Mouse (Mus musculus) cerebral cortex, adult 2 months (tissue): ENCODE results near the gene Foxn1.

Experiments used
- WGBS: fragments of 180-500 bp; shearing (Covaris S2); methylation state at CpG from one replicate; pipeline ENCODE4 v1.1.7; 2018; 5-methylcytosine and 5-hydroxymethylcytosine counted together

Foxn1 gene

DNA sequence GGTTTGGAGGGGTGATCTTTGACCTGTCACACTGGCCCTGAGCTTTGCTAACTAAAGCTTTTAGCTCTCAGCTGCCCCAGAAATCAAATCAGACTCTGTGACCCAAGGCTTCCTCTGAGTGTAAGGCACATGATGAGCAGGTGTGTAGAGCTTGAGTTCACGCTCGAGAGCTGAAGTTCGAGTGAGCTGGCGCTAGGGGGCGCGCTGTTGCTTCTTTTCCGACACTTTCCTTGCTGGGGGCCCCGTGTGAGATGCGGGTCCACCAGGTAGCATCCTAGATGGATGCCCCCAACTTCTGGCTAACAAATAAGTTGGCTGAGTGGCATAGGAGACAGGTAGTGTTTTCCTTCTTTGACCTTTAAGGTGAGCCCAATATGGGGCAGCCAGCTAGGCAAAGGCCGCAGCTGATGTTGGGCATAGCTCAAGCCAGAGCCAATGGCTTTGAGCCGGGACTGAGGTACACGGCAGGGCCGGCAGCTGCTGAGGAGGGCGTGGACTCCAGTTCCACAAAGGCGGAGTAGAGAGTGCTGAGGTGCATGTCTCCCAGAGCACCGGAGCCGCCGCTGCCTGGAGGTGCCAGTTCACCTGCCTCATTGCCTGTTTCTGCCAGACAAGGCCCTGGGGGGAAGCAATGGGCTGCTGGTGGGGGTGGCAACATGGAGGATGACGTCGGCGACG, 27.9 kb downstream of the Foxn1 start:
- 25% methylated on average over 22 of the region's 22 CpGs for WGBS

DNA sequence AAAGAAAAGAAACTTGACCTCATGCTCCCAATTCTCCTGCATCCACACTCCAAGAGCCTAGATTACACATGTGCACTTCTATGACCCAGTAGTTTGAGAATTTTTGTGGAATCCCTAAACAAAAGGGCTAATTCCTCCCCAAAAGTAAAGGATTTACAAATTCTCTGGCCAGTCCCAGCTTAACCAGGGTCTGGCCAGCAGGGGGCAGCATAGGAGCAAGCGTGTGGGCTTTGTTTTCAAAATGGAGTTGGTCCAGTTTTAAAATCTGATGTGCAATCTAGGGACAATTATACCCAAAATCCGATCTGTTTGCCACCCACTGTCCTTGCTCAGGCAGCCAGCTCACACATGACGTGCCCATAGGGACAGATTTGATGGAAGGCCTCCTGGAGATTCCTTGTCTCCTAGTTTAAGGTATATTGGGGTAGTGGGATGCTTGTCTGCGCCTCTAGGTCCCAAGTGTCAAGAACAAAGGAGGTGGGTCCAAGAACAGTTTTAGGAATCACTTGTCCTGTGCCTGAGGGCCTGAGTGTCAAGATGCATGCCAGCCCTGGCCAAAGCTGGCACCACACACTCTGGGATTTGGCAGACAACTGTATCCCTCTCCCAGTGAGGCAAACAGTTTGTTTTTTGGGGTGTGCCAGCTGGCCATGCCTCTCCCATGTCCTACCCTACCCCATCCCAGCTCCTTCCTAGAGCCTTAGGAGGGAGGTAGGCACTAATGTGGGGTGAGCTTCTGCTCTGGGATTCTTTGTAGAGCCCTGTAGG, 30.7 kb downstream of the Foxn1 start:
- 29% methylated on average over 4 of the region's 4 CpGs for WGBS

DNA sequence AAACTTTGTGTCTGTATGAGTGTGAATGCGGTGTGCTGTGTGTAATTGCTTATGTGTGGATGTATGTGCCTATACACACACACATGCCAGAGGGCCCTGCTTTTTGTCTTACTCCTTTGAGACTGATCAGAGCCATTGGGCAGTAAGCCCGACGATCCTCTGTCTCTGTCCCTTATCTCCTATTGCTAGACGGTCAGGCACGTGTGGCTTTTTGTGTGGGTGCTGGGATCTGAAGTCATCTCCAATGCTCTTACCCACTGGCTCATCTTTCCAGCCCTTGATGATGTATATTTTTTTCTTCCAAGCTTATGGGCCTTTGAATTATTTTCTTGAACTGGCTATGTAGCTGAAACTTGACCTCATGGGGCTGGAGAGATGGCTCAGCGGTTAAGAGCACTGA, 31.5 kb downstream of the Foxn1 start:
- WGBS = 92% methylated on average over 6 of the region's 6 CpGs

DNA sequence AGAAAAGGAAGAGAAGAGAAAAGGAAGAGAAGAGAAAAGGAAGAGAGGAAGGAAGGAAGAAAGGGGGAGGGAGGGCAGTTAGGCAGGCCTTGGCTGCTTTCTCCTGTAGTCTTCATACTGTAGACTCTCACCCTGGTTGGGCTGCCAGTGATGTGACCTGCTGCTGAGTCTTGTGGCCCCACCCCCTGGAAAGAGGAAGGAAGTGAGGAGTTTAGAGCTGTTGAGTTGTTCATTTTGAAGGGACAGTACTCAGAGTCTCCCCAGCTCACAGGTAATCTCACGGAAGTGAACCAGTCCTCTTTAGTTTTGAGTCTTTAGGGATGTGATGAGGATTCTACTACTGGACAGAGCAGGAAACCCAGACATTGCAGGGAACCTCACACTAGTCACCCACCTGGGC, 33.3 kb downstream of the Foxn1 start:
- WGBS = 73% methylated on average over 1 of the region's 1 CpGs

DNA sequence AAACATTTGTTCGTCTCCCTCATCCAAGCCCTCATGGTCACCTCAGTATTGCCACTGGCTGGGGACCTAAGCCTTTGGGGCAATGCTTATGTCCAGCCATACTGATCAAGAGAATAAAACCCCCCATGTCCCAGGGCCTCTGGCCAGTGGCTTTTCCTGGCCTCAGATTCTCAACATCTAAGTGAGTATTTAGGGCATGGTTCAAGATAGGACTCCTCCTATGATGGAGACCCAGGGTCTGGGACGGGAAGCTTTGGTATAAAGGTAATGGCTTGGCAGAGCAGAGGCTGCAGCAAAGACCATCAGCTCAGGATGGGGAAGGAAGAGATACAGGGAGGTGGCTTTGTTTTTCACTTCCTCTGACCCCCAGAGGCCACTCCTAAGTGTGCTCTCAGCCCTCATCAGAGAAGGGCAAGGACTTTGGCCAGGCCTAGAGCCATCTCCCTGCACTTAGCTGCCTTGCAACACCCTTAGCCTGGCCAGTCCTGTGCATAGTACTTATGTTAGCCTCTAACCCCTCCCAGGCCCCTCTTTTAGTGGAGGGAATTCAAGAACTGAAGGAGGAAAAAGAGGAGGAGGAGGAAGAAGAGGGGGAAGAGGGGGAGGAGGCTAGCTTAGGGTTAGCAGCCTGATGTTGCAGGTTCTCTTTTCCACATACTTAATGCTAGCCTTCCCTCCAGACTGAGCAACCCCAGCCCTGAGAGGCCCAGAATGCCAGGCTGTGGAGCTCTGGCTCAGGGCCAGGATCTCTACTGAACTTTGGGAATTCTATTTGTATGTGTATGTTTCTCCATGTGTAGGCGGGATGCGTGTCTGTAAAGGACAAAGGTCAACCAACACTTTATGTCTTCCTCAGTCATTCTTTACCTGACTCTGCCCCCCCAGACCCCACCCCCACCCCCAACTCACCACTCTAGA, 36.7 kb downstream of the Foxn1 start:
- 77% methylated on average over 4 of the region's 4 CpGs for WGBS

DNA sequence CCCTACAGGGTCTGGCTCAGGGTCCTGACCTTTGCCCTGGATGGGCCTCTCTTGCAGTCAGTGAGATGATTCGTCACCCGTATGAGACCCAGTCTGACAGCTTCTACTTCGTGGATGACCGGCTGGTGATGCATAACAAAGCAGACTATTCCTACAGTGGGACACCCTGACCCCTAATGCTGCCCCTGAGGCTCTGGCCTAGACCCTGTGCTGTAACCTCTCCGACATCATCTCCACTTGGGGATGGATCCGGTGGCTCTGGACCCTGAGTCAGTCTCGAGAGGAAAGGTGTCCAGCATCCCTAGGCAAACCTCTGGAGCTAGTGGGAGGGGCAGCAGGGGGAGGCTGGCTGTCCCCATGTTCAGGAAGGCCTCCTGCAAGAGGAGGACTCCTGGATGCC, 37.9 kb downstream of the Foxn1 start:
- WGBS = 90% methylated on average over 7 of the region's 7 CpGs

DNA sequence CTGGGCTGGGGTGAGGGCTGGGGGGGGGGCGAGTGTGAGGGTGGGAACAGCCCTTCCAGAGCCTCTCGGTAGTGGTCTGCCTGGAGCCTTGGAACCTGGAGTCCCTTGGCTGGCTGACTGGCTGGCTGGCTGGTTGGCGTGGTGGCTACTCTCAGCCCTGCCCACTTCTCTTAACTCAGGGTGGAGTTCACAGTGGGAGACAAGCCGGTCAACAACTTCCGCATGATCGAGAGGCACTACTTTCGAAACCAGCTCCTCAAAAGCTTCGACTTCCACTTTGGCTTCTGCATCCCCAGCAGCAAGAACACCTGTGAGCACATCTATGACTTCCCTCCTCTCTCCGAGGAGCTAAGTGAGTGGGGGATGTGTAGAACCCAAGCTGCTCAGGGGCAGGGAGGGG, 38.5 kb downstream of the Foxn1 start:
- 84% methylated on average over 9 of the region's 9 CpGs for WGBS

DNA sequence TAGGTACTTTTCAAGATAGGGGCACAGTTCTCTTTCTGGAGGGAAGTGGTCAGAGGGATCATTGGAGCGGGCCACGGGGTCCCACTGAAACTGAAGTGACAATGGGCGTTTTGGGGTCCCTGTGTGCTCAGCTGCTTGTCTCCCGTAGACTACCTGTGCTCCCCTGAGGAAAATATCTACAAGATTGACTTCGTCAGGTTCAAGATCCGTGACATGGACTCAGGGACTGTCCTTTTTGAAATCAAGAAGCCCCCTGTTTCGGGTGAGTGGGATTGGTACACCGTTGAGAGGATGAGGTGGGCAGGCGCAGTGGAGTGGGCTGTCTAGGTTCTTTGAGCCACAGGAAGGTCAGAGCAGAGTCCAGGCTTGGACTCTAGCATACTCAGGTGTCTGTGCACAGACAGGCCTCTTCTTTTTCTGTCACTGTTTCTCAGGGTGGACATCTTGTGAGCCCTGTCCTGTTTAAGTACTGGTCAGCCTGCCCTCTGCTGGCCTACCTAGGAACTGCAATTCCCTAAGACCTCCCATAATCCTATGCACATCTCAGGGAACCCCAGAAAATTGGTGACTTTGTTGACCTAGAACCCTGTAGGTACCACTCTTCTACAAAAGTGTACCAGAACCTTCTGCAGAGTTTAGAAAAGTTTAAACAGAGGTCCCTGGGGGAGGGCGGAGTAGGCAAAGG, 39.1 kb downstream of the Foxn1 start:
- WGBS = 92% methylated on average over 10 of the region's 10 CpGs

DNA sequence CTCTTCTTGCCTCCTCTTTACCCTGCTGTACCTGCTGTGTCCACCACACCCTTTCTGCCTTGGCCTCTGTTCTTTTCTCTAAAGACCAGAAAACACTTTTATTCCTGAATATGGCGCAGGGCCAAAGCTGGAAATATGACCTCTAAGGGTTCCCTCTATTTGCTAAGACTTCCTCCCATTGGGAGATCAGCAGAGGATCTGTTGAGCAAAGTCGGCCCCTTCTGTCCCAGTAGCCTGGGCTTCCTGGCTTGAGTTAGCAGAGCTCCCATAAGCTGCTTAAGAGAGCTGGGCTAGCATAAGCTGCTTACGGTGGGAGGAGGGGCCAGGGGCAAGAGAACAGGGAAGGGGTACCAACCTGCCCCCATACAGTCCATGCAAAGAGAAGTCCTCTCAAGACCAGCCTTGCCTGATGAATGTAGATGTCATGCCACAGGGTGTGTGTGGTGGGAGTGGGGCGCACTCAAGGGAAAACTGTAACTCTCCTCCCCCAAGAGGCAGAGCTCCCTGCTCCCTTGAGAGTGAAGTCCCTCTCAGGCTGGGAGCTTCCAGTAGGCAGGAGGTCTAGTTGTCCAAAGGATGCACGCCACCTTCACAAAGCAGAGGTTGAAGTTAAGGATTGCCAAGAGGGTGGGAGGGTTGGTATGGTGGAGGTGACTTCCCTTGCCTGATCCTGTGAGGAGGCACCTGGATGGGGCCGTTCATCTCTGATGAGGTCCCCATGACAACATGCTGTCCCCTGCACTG, 39.9 kb downstream of the Foxn1 start:
- 79% methylated on average over 6 of the region's 6 CpGs for WGBS

DNA sequence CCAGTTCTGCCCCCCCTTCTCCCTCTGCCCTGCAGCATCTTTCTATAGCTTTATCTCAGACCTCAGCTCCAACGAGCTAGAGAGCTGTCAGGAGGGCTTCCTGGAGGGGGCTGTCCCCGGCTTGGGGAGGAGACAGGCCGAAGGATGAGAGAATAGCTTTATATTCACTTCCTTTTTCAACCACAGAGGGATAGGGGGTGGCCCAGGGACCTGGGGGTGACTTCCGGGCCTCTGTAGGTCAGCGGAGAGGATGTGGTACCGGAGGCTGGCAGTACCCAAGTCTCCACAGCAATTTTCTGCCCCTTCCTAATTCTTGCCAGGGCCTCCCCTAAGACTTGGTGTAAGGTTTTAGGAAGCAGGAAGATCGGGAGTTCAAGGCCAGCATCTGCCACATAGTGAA, 40.6 kb downstream of the Foxn1 start:
- WGBS = 78% methylated on average over 7 of the region's 7 CpGs

DNA sequence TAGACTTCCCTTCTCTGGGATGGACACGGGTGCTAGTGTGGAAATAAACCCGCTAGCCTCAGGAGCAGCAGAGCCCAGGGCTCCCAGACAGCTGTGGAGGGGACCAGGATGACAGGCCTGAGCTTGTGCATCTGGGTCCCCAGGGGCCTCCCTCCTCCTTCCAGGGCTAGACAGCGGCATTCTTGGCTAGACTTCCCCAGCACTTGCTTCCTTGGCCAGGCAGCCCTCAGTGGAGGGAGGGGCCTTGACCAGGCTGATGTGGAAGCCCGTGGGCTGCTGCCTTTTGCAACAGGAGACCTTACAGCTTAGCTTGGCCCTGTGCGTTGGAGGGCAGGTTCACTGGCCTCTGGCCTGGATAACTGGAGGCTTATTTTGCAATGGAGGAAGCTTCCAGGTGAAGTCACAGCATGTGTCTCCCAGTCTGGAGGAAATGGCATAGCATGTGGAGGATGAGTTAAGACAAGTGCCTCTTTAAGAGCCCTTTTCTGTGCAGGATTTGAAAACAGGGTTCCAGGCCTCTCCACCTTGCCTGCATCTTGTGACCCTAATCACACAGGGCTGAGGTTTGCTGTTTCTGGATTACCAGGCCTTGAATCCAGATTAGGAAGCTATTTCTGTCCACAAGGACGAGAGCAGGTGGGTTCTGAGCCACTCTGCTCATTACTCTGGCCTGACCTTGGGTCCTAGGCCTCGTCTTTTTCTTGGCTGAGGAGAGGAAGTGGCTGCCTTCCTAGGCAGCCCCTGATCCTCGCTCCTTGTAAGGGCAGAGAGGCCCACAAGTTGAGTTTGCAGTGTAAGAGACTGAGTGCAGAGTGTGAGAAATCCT, 41.3 kb downstream of the Foxn1 start:
- WGBS = 63% methylated on average over 8 of the region's 8 CpGs

DNA sequence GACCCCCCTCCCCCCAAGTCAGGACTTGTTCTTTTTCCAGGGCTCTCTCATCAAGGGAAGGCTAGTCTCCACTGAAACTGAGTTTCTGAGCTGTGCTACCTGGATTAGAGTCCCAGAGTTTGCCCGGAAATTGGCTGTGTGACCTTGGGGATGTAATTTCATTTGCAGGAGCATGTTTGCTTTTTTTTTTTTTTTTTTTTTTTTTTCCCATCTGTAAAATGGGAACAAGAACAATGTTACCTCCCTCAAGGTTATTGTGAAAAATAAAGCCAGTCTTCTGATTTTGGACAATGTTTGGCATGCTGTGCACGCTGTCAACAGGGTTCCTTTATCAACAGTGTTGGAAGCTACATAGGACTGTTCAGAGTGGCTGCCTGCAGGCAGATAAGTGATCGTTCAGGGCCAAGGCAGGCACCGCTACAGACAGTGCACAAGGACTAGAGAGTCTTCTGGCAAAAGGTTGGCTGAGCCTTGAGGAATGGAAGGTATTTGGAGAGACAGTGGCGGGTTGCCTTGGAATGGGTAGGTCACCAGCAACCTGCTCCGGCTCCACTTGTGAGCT, 41.9 kb downstream of the Foxn1 start:
- WGBS = 68% methylated on average over 6 of the region's 6 CpGs

DNA sequence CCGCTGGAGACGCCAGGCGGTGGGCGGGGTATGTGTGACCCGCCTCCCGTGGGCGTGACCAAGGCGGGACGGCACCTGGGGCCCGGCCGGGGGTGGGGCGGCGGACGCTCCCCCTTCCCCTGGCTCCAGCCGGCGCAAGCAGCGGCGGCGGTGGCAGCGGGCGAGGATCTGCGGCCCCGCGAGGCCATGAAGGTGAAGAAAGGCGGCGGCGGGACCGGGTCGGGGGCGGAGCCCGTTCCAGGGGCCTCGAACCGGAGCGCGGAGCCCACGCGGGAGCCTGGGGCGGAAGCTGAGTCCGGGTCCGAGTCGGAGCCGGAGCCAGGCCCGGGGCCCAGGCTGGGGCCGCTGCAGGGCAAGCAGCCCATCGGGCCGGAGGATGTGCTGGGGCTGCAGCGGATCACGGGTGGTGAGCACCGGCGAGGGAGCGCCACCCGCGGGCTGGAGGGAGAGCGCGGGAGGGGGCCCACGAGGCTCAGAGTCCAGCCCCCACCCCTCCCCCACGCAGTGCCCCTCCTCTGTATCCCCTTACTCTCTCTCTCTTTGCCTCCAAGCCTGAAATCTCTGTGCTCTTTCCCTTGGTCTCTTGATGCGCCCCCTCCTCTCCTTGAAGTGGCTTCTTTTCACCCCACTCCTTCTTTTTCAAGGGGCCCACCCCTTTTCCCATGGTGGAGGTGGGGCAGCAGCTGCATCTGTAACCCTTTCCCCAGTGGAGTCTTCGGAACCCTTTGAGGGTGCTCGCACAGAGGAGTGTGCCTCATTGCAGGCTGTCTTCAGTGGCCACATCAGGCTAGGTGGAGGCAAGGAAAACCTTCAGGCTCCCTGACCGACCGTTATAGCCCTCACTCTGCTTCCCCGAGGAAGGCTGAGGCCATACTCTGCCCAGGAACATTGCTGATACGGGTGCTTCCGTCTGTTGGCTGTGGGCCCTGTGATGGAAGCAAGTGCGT, 42.7 kb downstream of the Foxn1 start, which contains the start of gene Unc119:
Gene Unc119 (plus strand): TSS at position 102 of the 947 bp plus-strand sequence.
- WGBS = 3% methylated on average over 66 of the region's 66 CpGs

DNA sequence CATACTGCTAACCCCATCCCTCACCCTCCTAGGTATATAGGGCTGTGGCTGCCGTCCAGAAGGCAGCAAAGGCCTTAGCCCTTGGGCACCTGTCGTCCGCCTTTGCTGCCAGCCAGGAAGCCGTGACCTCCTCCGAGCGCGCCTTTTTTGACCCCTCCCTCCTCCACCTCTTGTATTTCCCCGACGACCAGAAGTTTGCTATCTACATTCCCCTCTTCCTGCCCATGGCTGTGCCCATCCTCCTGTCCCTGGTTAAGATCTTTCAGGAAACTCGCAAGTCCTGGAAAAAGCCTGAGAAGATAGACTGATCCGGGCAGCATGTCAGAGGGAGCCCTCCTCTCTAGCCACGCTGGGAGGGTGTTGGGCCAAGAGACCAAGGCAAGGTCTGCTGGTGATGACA, 44.7 kb downstream of the Foxn1 start:
- 84% methylated on average over 12 of the region's 12 CpGs for WGBS

DNA sequence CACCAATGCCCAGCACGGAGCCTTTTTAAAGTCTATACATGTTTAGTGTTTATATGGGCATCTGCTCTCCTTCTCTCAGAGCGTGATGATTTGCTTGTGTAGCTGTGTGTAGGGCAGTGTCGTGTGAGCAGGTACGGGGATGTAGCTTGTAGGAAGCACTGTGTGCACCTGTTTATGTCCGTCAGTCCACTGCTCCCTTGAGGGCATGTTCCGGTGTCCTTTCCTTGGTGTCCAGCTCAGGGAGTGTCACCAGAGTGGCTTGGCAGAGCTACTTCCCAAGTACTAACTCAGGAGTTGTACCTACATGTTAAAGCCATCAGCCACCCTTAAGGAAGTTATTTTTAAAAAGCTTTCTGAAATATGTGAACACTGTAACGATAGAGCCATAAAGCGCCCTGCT, 49.3 kb downstream of the Foxn1 start:
- 94% methylated on average over 8 of the region's 8 CpGs for WGBS

DNA sequence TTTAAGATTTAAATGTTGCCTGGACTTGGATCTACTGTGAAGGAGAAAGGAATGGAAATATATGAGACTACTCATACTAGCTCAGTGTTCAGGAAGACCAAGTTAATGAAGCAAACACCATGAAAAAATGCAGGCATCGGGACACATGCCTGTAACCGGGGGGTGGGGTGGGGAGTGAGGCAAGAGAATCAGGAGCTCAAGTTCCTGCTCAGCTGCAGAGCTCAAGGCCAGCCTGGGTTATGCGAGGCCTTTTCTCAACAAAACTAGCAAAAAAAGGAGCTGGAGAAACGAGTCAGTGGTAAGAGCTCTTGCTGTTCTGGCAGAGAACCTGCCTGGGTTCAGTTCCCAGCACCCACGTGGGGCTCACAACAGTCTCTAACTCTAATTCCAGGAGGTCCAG, 52.4 kb downstream of the Foxn1 start:
- WGBS = 92% methylated on average over 5 of the region's 5 CpGs

DNA sequence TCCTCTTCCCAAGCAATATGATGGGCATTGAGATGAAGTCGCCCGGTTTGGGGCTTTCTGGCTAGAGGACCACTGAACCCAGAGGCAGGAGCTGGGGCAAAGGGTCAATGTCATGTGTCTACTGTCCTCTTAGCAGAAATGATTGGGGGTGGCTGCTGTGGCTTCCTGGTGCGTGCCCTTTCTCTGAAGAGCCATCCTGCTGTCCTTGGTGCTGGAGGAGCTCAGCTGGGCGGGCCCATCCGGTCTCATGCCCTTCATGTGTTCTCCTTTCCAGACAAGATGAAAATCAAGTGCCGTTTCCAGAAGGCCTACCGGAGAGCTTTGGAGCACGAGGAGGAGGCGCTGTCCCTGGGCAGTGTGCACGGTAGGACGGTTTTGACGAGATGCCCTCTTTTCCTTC, 53.7 kb downstream of the Foxn1 start:
- 92% methylated on average over 12 of the region's 12 CpGs for WGBS

DNA sequence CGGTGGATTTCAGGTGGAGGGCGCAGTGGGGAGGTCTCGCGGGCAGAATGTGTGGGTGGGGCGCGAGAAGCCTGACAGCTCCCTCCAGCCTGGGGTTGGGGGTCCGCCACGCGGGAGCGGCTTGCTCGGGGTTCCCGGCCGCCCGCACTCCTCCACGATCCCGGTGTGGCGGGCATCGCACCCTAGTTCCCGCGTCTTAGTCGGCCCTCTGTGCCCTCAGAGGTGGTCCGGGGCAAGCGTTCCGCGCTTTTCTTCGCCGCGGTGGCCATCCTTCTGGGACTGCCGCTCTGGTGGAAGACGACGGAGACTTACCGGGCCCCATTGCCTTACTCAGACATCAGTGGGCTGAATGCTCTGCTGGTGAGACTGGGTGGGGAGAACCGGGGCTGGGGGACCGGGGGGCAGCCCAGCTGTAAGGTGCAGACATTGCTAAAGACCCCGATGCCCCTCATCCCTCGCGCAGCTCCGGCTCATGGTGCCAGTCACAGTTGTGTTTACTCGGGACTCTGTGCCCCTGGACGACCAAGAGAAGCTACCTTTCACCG, 57.8 kb downstream of the Foxn1 start:
- WGBS = 2% methylated on average over 40 of the region's 41 CpGs
